Mouse (Mus musculus): ENCODE data around the gene Dlg2.

- TF ChIP-seq POLR2A (IDR thresholded peaks at IDR 0.05; ENCODE audit: borderline replicate concordance, extremely low read depth, low read depth, low read length): no peak
- no peak for TF ChIP-seq CTCF (IDR thresholded peaks at IDR 0.05; ENCODE audit: insufficient read depth, low read length)
Observed at GRCm38 (mm10) chr7:92430254-92430653, 1953.8 kb downstream of the Dlg2 start.
